Comparison of ENCODE assay signal across 35 mouse cellular contexts in the genomic region with DNA sequence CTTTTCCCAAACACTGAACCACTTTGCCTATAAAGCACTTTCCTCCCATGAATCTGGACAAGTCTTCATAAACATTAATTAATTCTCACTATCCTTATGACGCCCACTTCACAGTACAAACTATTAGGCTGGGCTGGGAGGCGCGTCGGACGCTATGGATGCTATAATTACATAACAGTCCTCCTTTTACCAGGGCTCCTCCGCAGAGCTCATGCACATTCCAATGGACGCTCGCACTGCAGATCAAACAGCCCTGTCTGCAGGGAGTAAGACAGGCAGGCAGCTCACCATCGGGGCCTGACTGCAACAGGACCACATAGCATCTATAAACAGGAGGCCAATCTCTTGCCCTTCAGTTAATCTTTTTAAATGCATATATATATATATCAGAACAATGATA. TPM values are rescaled to one million over a fixed set of nuclear protein-coding genes. Genes with fewer than 3 reads are reported as not detected.
DNase-seq lines count a peak whose midpoint lies in the region; ATAC-seq lines count a peak whose summit lies in the region.
"Had no signal": no experiment of that assay in that cellular context is flagged by ENCODE, and none has a peak within 500 bp of the region (broad histone marks: within the 10 kb centered on the region; RNA-seq: fewer than 3 reads in every experiment).

No protein-coding gene starts in this region.

- peak; percentile 54 for DNase-seq in embryo, embryonic 10 days (ENCODE audit: low spot score)
- DNase-seq in embryo, embryonic 9.5 days (ENCODE audit: extremely low spot score): no peak
- DNase-seq in heart, embryonic 10.5 days (ENCODE audit: low spot score): peak; percentile 79
- DNase-seq in heart, postnatal 10 days: no peak
- DNase-seq in midbrain, embryonic 14.5 days: peak; percentile 11
- DNase-seq: adrenal gland, postnatal 10 days; adrenal gland, postnatal 36 days; cerebellum, adult 11 months; cerebellum, adult 2 months; cerebellum, adult 9-11 months; cerebellum, postnatal 25 days; forebrain, postnatal 0 days; gastrocnemius, adult 2 months; gastrocnemius, postnatal 14 days; heart, adult 11 months; heart, postnatal 14 days; heart, postnatal 4 days had no signal

- H3K27me3 ChIP-seq in heart, embryonic 10.5 days (ENCODE audit: insufficient read depth, poor library complexity, severe bottlenecking): no peaks in the 10 kb centered on the region
- no peaks in the 10 kb centered on the region for H3K27me3 ChIP-seq in midbrain, embryonic 14.5 days (ENCODE audit: control insufficient read depth, insufficient read depth, low read length)
- no peaks in the 10 kb centered on the region for H3K27me3 ChIP-seq in midbrain, embryonic 16.5 days (ENCODE audit: control insufficient read depth, insufficient read depth, low read depth, low read length)
- H3K27me3 ChIP-seq: embryonic facial prominence, embryonic 15.5 days; heart, embryonic 12.5 days; heart, embryonic 15.5 days had no signal

- no peaks in the 10 kb centered on the region for H3K9me3 ChIP-seq in heart, embryonic 10.5 days
- H3K9me3 ChIP-seq in midbrain, embryonic 14.5 days (ENCODE audit: control insufficient read depth, low read length): no peaks in the 10 kb centered on the region
- H3K9me3 ChIP-seq in midbrain, embryonic 16.5 days (replicated peaks; ENCODE audit: control insufficient read depth, low read length, poor library complexity, severe bottlenecking): no peaks in the 10 kb centered on the region
- H3K9me3 ChIP-seq: embryonic facial prominence, embryonic 12.5 days; embryonic facial prominence, embryonic 15.5 days; heart, embryonic 12.5 days; heart, embryonic 15.5 days had no signal

- ATAC-seq in midbrain, embryonic 14.5 days (ENCODE audit: low FRiP score, low TSS enrichment): no peak
- ATAC-seq in midbrain, embryonic 16.5 days: no peak
- ATAC-seq: forebrain, embryonic 14.5 days; forebrain, postnatal 0 days; hindbrain, postnatal 0 days; inflammation-experienced regulatory T-cells, adult 6 months; intestine, embryonic 16.5 days had no signal

- 36% methylated on average over 9 of the region's 9 CpGs for whole genome bisulfite sequencing in heart, embryonic 10.5 days
- 44% methylated on average over 9 of the region's 9 CpGs for WGBS in midbrain, embryonic 14.5 days
- 31% methylated on average over 9 of the region's 9 CpGs for WGBS in midbrain, embryonic 16.5 days

- H3K9ac ChIP-seq in midbrain, embryonic 14.5 days (replicated peaks; ENCODE audit: low read length): no peak overlapping the region
- no peak overlapping the region for H3K9ac ChIP-seq in midbrain, embryonic 16.5 days (ENCODE audit: low read depth, low read length)
- H3K9ac ChIP-seq: embryonic facial prominence, embryonic 12.5 days; embryonic facial prominence, embryonic 15.5 days; forebrain, postnatal 0 days; heart, embryonic 12.5 days; heart, embryonic 15.5 days; hindbrain, embryonic 14.5 days had no signal

- no peak overlapping the region for H3K4me2 ChIP-seq in midbrain, embryonic 14.5 days (ENCODE audit: low read length)
- H3K4me2 ChIP-seq in midbrain, embryonic 16.5 days (ENCODE audit: low read length): no peak overlapping the region
- H3K4me2 ChIP-seq: embryonic facial prominence, embryonic 12.5 days; embryonic facial prominence, embryonic 15.5 days; heart, embryonic 12.5 days; heart, embryonic 15.5 days; hindbrain, embryonic 14.5 days had no signal

- intact Hi-C loops in heart, postnatal 10 days (cut with DNase I): no loop called here

- H3K36me3 ChIP-seq in heart, embryonic 10.5 days: no peaks in the 10 kb centered on the region
- H3K36me3 ChIP-seq in midbrain, embryonic 14.5 days (ENCODE audit: control insufficient read depth, insufficient read depth, low read length): no peaks in the 10 kb centered on the region
- no peaks in the 10 kb centered on the region for H3K36me3 ChIP-seq in midbrain, embryonic 16.5 days (ENCODE audit: control insufficient read depth, insufficient read depth, low read length)
- H3K36me3 ChIP-seq: embryonic facial prominence, embryonic 12.5 days; embryonic facial prominence, embryonic 15.5 days; heart, embryonic 12.5 days; heart, embryonic 15.5 days had no signal

- no peaks in the 10 kb centered on the region for H3K4me1 ChIP-seq in heart, embryonic 10.5 days
- H3K4me1 ChIP-seq in midbrain, embryonic 14.5 days (ENCODE audit: control insufficient read depth, insufficient read depth, low read length): no peaks in the 10 kb centered on the region
- H3K4me1 ChIP-seq in midbrain, embryonic 16.5 days (ENCODE audit: control insufficient read depth, insufficient read depth, low read length): no peaks in the 10 kb centered on the region
- H3K4me1 ChIP-seq: embryonic facial prominence, embryonic 12.5 days; embryonic facial prominence, embryonic 15.5 days; heart, embryonic 12.5 days; heart, embryonic 15.5 days had no signal

- no peak overlapping the region for H3K27ac ChIP-seq in heart, embryonic 10.5 days
- H3K27ac ChIP-seq in midbrain, embryonic 14.5 days (replicated peaks; ENCODE audit: low read depth, low read length): no peak overlapping the region
- no peak overlapping the region for H3K27ac ChIP-seq in midbrain, embryonic 16.5 days (ENCODE audit: low read length)
- H3K27ac ChIP-seq: embryonic facial prominence, embryonic 12.5 days; embryonic facial prominence, embryonic 15.5 days; gastrocnemius, adult 2 months; heart, embryonic 15.5 days; hindbrain, embryonic 14.5 days; hindbrain, postnatal 0 days had no signal

- no peak overlapping the region for H3K4me3 ChIP-seq in heart, embryonic 10.5 days
- H3K4me3 ChIP-seq in midbrain, embryonic 14.5 days (replicated peaks; ENCODE audit: low read depth, low read length): no peak overlapping the region
- H3K4me3 ChIP-seq in midbrain, embryonic 16.5 days (ENCODE audit: low read depth, low read length): no peak overlapping the region
- H3K4me3 ChIP-seq: embryonic facial prominence, embryonic 12.5 days; embryonic facial prominence, embryonic 15.5 days; gastrocnemius, adult 2 months; heart, embryonic 12.5 days; heart, embryonic 15.5 days had no signal

RNA-seq across cellular contexts. Expression of a gene that starts 6.8 kb away (rescaled TPM):
- polyA plus RNA-seq in heart, embryonic 10.5 days (2016; fragmentation: Nextera tagmentation; extraction: Ambion mirVana): 0.87 TPM in 1 of 2 replicates, not detected in the other
- total RNA-seq in heart, postnatal 10 days (2021): not detected
- not detected in 2 replicates for polyA plus RNA-seq in midbrain, embryonic 14.5 days (2014; fragmentation: Nextera tagmentation; extraction: Ambion mirVana)
- not detected in 2 replicates for polyA plus RNA-seq in midbrain, embryonic 16.5 days (2015; fragmentation: Nextera tagmentation; extraction: Ambion mirVana)
- total RNA-seq: adrenal gland, adult 18-20 months; adrenal gland, postnatal 10 days; adrenal gland, postnatal 36 days; common myeloid progenitor, adult 5-6 weeks; ES-E14; forebrain, postnatal 0 days; gastrocnemius, adult 2 months; gastrocnemius, postnatal 14 days; gastrocnemius, postnatal 4 days; heart, adult 8-10 months; heart, postnatal 14 days; heart, postnatal 4 days; hindbrain, postnatal 0 days had no signal
- polyA plus RNA-seq: cerebellum, adult 2 months; embryonic facial prominence, embryonic 15.5 days; forebrain, embryonic 11.5 days; forebrain, embryonic 14.5 days; forebrain, postnatal 0 days; frontal cortex, adult 2 months; heart, embryonic 15.5 days; hindbrain, embryonic 11.5 days; hindbrain, embryonic 14.5 days; hindbrain, postnatal 0 days; inflammation-experienced regulatory T-cells, adult 6 months had no signal

RNA-seq across cellular contexts. Expression of a gene that starts 18.0 kb away (rescaled TPM):
- polyA plus RNA-seq in heart, embryonic 10.5 days (2016; fragmentation: Nextera tagmentation; extraction: Ambion mirVana): 32.0 and 71.3 TPM in 2 replicates
- 10 to 100 TPM; 14.4 to 20.5 TPM for total RNA-seq in heart, postnatal 10 days (2021)
- 1.2 and 1.7 TPM in 2 replicates for polyA plus RNA-seq in midbrain, embryonic 14.5 days (2014; fragmentation: Nextera tagmentation; extraction: Ambion mirVana)
- 5.5 and 6.5 TPM in 2 replicates for polyA plus RNA-seq in midbrain, embryonic 16.5 days (2015; fragmentation: Nextera tagmentation; extraction: Ambion mirVana)
- total RNA-seq: common myeloid progenitor, adult 5-6 weeks had no signal
- polyA plus RNA-seq: inflammation-experienced regulatory T-cells, adult 6 months had no signal

Comparison
In these comparisons a context has a peak if more than half of its experiments do, and no peak if none do; other contexts are left out.
1. DNase-seq: peak in embryo, embryonic 10 days (single experiment), heart, embryonic 10.5 days (single experiment) and midbrain, embryonic 14.5 days (single experiment); none in embryo, embryonic 9.5 days (single experiment) and heart, postnatal 10 days (0 of 2).